Mouse (Mus musculus): ENCODE results near the gene Rpl27. TPM values are rescaled to one million over a fixed set of nuclear protein-coding genes. Genes with fewer than 3 reads are reported as not detected.

Gene Rpl27
- polyA plus RNA-seq, 1 experiment, result 244 TPM

GRCm38 (mm10) chr11:101419610-101420009 is 22.5 kb upstream of the Rpl27 start:
- Histone ChIP-seq H3K4me3 (ENCODE audit: low read depth, low read length) (no peak overlapping the region), H3K27ac (ENCODE audit: insufficient read depth, low read depth, low read length) (no peak overlapping the region), H3K4me1 (ENCODE audit: control insufficient read depth, insufficient read depth, insufficient read length, low read length) (peaks cover 4% of the 10 kb centered on the region; the same call in 1 of the 2 replicates), H3K36me3 (ENCODE audit: control insufficient read depth, insufficient read depth, low read length) (no peaks in the 10 kb centered on the region), H3K27me3 (ENCODE audit: control insufficient read depth, insufficient read depth, low read length) (no peaks in the 10 kb centered on the region)
- WGBS, result 70% methylated on average over 3 of the region's 3 CpGs
- no peak for TF ChIP-seq CTCF (IDR thresholded peaks at IDR 0.05; ENCODE audit: extremely low read depth, insufficient read length, insufficient replicate concordance, low read depth, low read length)
- TF ChIP-seq POLR2A (IDR thresholded peaks at IDR 0.05; ENCODE audit: low read depth, low read length), result no peak

- TF ChIP-seq CTCF (IDR thresholded peaks at IDR 0.05; ENCODE audit: extremely low read depth, insufficient read length, insufficient replicate concordance, low read depth, low read length) (no peak), POLR2A (IDR thresholded peaks at IDR 0.05; ENCODE audit: low read depth, low read length) (no peak)
- H3K36me3 ChIP-seq (ENCODE audit: control insufficient read depth, insufficient read depth, low read length), result no peaks in the 10 kb centered on the region
- peaks cover 4% of the 10 kb centered on the region; the same call in 1 of the 2 replicates for H3K4me1 ChIP-seq (ENCODE audit: control insufficient read depth, insufficient read depth, insufficient read length, low read length)
- H3K4me3 ChIP-seq (ENCODE audit: low read depth, low read length), result no peak overlapping the region
- 87% methylated on average over 5 of the region's 5 CpGs for WGBS
- H3K27me3 ChIP-seq (ENCODE audit: control insufficient read depth, insufficient read depth, low read length), result no peaks in the 10 kb centered on the region
- H3K27ac ChIP-seq (ENCODE audit: insufficient read depth, low read depth, low read length), result no peak overlapping the region
Observed at GRCm38 (mm10) chr11:101420148-101420547, 21.9 kb upstream of the Rpl27 start.

- peaks cover 11% of the 10 kb centered on the region; the same call in 1 of the 2 replicates for H3K4me1 ChIP-seq (ENCODE audit: control insufficient read depth, insufficient read depth, insufficient read length, low read length)
- TF ChIP-seq CTCF (IDR thresholded peaks at IDR 0.05; ENCODE audit: extremely low read depth, insufficient read length, insufficient replicate concordance, low read depth, low read length) (no peak), POLR2A (IDR thresholded peaks at IDR 0.05; ENCODE audit: low read depth, low read length) (no peak)
- 0 out of 2 replicates have a peak, but pooled peaks cover under 1% of the 10 kb centered on the region for H3K36me3 ChIP-seq (ENCODE audit: control insufficient read depth, insufficient read depth, low read length)
- H3K4me3 ChIP-seq (ENCODE audit: low read depth, low read length), result peak within 1 kb of the TSS; percentile 96
- H3K27ac ChIP-seq (ENCODE audit: insufficient read depth, low read depth, low read length), result peak within 1 kb of the TSS; percentile 86
- no peaks in the 10 kb centered on the region for H3K27me3 ChIP-seq (ENCODE audit: control insufficient read depth, insufficient read depth, low read length)
- WGBS, result 6% methylated on average over 23 of the region's 23 CpGs
Observed at GRCm38 (mm10) chr11:101424105-101424851, 17.8 kb upstream of the Rpl27 start, which contains the start of gene Gm27029. TSS of gene Gm27029 (minus strand) at chr11:101424796.

GRCm38 (mm10) chr11:101424925-101425813 is 16.9 kb upstream of the Rpl27 start, which contains the start of the genes Rundc1 and Ptges3l:
TSS of gene Rundc1 (plus strand) at chr11:101425085.
TSS of gene Ptges3l (minus strand) at chr11:101425333.
- no peaks in the 10 kb centered on the region for H3K27me3 ChIP-seq (ENCODE audit: control insufficient read depth, insufficient read depth, low read length)
- H3K36me3 ChIP-seq (ENCODE audit: control insufficient read depth, insufficient read depth, low read length), result peaks cover 3% of the 10 kb centered on the region
- H3K27ac ChIP-seq (ENCODE audit: insufficient read depth, low read depth, low read length), result peak within 1 kb of the TSS; percentile 86
- H3K4me1 ChIP-seq (ENCODE audit: control insufficient read depth, insufficient read depth, insufficient read length, low read length), result peaks cover 11% of the 10 kb centered on the region; the same call in 1 of the 2 replicates
- H3K4me3 ChIP-seq (ENCODE audit: low read depth, low read length), result peak within 1 kb of the TSS; percentile 96
- TF ChIP-seq POLR2A (IDR thresholded peaks at IDR 0.05; ENCODE audit: low read depth, low read length) (peak; percentile 78), CTCF (IDR thresholded peaks at IDR 0.05; ENCODE audit: extremely low read depth, insufficient read length, insufficient replicate concordance, low read depth, low read length) (no peak)
- WGBS, result under 1% methylated on average over 81 of the region's 81 CpGs

GRCm38 (mm10) chr11:101426165-101426564 is 15.9 kb upstream of the Rpl27 start:
- peaks cover 11% of the 10 kb centered on the region; the same call in 1 of the 2 replicates for H3K4me1 ChIP-seq (ENCODE audit: control insufficient read depth, insufficient read depth, insufficient read length, low read length)
- H3K36me3 ChIP-seq (ENCODE audit: control insufficient read depth, insufficient read depth, low read length), result peaks cover 11% of the 10 kb centered on the region
- peak overlapping the region; percentile 27 for H3K4me3 ChIP-seq (ENCODE audit: low read depth, low read length)
- no peak overlapping the region for H3K27ac ChIP-seq (ENCODE audit: insufficient read depth, low read depth, low read length)
- H3K27me3 ChIP-seq (ENCODE audit: control insufficient read depth, insufficient read depth, low read length), result no peaks in the 10 kb centered on the region
- no peak for TF ChIP-seq CTCF (IDR thresholded peaks at IDR 0.05; ENCODE audit: extremely low read depth, insufficient read length, insufficient replicate concordance, low read depth, low read length)
- no peak for TF ChIP-seq POLR2A (IDR thresholded peaks at IDR 0.05; ENCODE audit: low read depth, low read length)
- WGBS, result 22% methylated on average over 8 of the region's 8 CpGs

GRCm38 (mm10) chr11:101431327-101431726 is 10.8 kb upstream of the Rpl27 start:
- Histone ChIP-seq H3K27ac (ENCODE audit: insufficient read depth, low read depth, low read length) (no peak overlapping the region), H3K4me3 (ENCODE audit: low read depth, low read length) (no peak overlapping the region), H3K36me3 (ENCODE audit: control insufficient read depth, insufficient read depth, low read length) (peaks cover 51% of the 10 kb centered on the region), H3K27me3 (ENCODE audit: control insufficient read depth, insufficient read depth, low read length) (no peaks in the 10 kb centered on the region), H3K4me1 (ENCODE audit: control insufficient read depth, insufficient read depth, insufficient read length, low read length) (peaks cover 4% of the 10 kb centered on the region; the same call in 1 of the 2 replicates)
- TF ChIP-seq CTCF (IDR thresholded peaks at IDR 0.05; ENCODE audit: extremely low read depth, insufficient read length, insufficient replicate concordance, low read depth, low read length) (no peak), POLR2A (IDR thresholded peaks at IDR 0.05; ENCODE audit: low read depth, low read length) (no peak)
- 90% methylated on average over 9 of the region's 9 CpGs for WGBS
